Mouse (Mus musculus): ENCODE measurements around the gene Lag3. TPM values are rescaled to one million over a fixed set of nuclear protein-coding genes. Genes with fewer than 3 reads are reported as not detected.

The Lag3 gene
- polyA plus RNA-seq, 1 experiment from 2014 or later, result 2.3 TPM

- no peak for ATAC-seq
- TF ChIP-seq CTCF (IDR thresholded peaks at IDR 0.05) (no peak), EP300 (IDR thresholded peaks at IDR 0.05) (no peak)
- no peaks in the 10 kb centered on the region for H3K36me3 ChIP-seq (ENCODE audit: insufficient read depth, low read length)
- H3K4me1 ChIP-seq (ENCODE audit: insufficient read depth, low read depth, low read length), result no peaks in the 10 kb centered on the region
- H3K4me3 ChIP-seq (ENCODE audit: low read depth, low read length), result no peak overlapping the region
- 89% methylated on average over 3 of the region's 3 CpGs for WGBS
- no peak for DNase-seq (ENCODE audit: low spot score)
- H3K9me3 ChIP-seq (ENCODE audit: low read length), result no peaks in the 10 kb centered on the region
- H3K27ac ChIP-seq (ENCODE audit: low read length), result no peak overlapping the region
- no peak overlapping the region for H3K9ac ChIP-seq (replicated peaks; ENCODE audit: low read depth)
- H3K4me2 ChIP-seq (replicated peaks; ENCODE audit: low read depth, low read length), result no peak overlapping the region
- no peaks in the 10 kb centered on the region for H3K27me3 ChIP-seq (replicated peaks; ENCODE audit: insufficient read depth, low read length)
These were observed 32.0 kb upstream of the Lag3 start for GRCm38 (mm10) chr6:124943526-124943925.

- ATAC-seq (no peak), DNase-seq (ENCODE audit: low spot score) (no peak)
- Histone ChIP-seq H3K9me3 (ENCODE audit: low read length) (no peaks in the 10 kb centered on the region), H3K9ac (replicated peaks; ENCODE audit: low read depth) (no peak overlapping the region), H3K4me2 (replicated peaks; ENCODE audit: low read depth, low read length) (no peak overlapping the region), H3K27ac (ENCODE audit: low read length) (no peak overlapping the region), H3K4me1 (ENCODE audit: insufficient read depth, low read depth, low read length) (no peaks in the 10 kb centered on the region), H3K27me3 (replicated peaks; ENCODE audit: insufficient read depth, low read length) (no peaks in the 10 kb centered on the region), H3K36me3 (ENCODE audit: insufficient read depth, low read length) (0 out of 2 replicates have a peak, but pooled peaks cover under 1% of the 10 kb centered on the region), H3K4me3 (ENCODE audit: low read depth, low read length) (no peak overlapping the region)
- TF ChIP-seq EP300 (IDR thresholded peaks at IDR 0.05) (no peak), CTCF (IDR thresholded peaks at IDR 0.05) (no peak)
- 92% methylated on average over 1 of the region's 1 CpGs for WGBS
These were observed 30.2 kb upstream of the Lag3 start for GRCm38 (mm10) chr6:124941679-124942078.

GRCm38 (mm10) chr6:124938554-124938953, 27.0 kb upstream of the Lag3 start:
- Histone ChIP-seq H3K4me1 (ENCODE audit: insufficient read depth, low read depth, low read length) (no peaks in the 10 kb centered on the region), H3K4me2 (replicated peaks; ENCODE audit: low read depth, low read length) (no peak overlapping the region), H3K9ac (replicated peaks; ENCODE audit: low read depth) (no peak overlapping the region), H3K36me3 (ENCODE audit: insufficient read depth, low read length) (peaks cover 23% of the 10 kb centered on the region; the same call in 1 of the 2 replicates), H3K9me3 (ENCODE audit: low read length) (no peaks in the 10 kb centered on the region), H3K27me3 (replicated peaks; ENCODE audit: insufficient read depth, low read length) (no peaks in the 10 kb centered on the region), H3K4me3 (ENCODE audit: low read depth, low read length) (no peak overlapping the region), H3K27ac (ENCODE audit: low read length) (no peak overlapping the region; the same call in 1 of the 2 replicates)
- no peak for DNase-seq (ENCODE audit: low spot score)
- no peak for ATAC-seq
- TF ChIP-seq EP300 (IDR thresholded peaks at IDR 0.05) (no peak), CTCF (IDR thresholded peaks at IDR 0.05) (no peak)
- WGBS, result 95% methylated on average over 7 of the region's 7 CpGs

- Histone ChIP-seq H3K36me3 (ENCODE audit: insufficient read depth, low read length) (peaks cover 23% of the 10 kb centered on the region; the same call in 1 of the 2 replicates), H3K9me3 (ENCODE audit: low read length) (no peaks in the 10 kb centered on the region)
- WGBS, result 51% methylated on average over 2 of the region's 2 CpGs
These were observed 26.0 kb upstream of the Lag3 start for GRCm38 (mm10) chr6:124937493-124937892.

GRCm38 (mm10) chr6:124936681-124937080, 25.2 kb upstream of the Lag3 start:
- TF ChIP-seq EP300 (IDR thresholded peaks at IDR 0.05), result no peak
- TF ChIP-seq CTCF (IDR thresholded peaks at IDR 0.05), result no peak
- 55% methylated on average over 1 of the region's 1 CpGs for WGBS
- 0 out of 2 replicates have a peak overlapping the region, but pooled peaks have one; percentile 68 for H3K27ac ChIP-seq (ENCODE audit: low read length)
- H3K4me2 ChIP-seq (replicated peaks; ENCODE audit: low read depth, low read length), result no peak overlapping the region
- H3K4me1 ChIP-seq (ENCODE audit: insufficient read depth, low read depth, low read length), result peaks cover 7% of the 10 kb centered on the region
- H3K9me3 ChIP-seq (ENCODE audit: low read length), result no peaks in the 10 kb centered on the region
- H3K27me3 ChIP-seq (replicated peaks; ENCODE audit: insufficient read depth, low read length), result no peaks in the 10 kb centered on the region
- DNase-seq (ENCODE audit: low spot score) (no peak), ATAC-seq (no peak)
- H3K4me3 ChIP-seq (ENCODE audit: low read depth, low read length), result no peak overlapping the region
- peaks cover 23% of the 10 kb centered on the region; the same call in 1 of the 2 replicates for H3K36me3 ChIP-seq (ENCODE audit: insufficient read depth, low read length)
- no peak overlapping the region for H3K9ac ChIP-seq (replicated peaks; ENCODE audit: low read depth)

More at GRCm38 (mm10) chr6:124937493-124937892, 26.0 kb upstream of the Lag3 start:
- H3K9ac ChIP-seq (replicated peaks; ENCODE audit: low read depth), result no peak overlapping the region
- no peak overlapping the region for H3K4me3 ChIP-seq (ENCODE audit: low read depth, low read length)
- peaks cover 2% of the 10 kb centered on the region for H3K4me1 ChIP-seq (ENCODE audit: insufficient read depth, low read depth, low read length)
- DNase-seq (ENCODE audit: low spot score), result peak; percentile 48
- TF ChIP-seq CTCF (IDR thresholded peaks at IDR 0.05) (no peak), EP300 (IDR thresholded peaks at IDR 0.05) (peak; percentile 68)
- H3K4me2 ChIP-seq (replicated peaks; ENCODE audit: low read depth, low read length), result no peak overlapping the region
- H3K27me3 ChIP-seq (replicated peaks; ENCODE audit: insufficient read depth, low read length), result no peaks in the 10 kb centered on the region
- peak overlapping the region; percentile 68 for H3K27ac ChIP-seq (ENCODE audit: low read length)
- peak; percentile 85 for ATAC-seq

DNA sequence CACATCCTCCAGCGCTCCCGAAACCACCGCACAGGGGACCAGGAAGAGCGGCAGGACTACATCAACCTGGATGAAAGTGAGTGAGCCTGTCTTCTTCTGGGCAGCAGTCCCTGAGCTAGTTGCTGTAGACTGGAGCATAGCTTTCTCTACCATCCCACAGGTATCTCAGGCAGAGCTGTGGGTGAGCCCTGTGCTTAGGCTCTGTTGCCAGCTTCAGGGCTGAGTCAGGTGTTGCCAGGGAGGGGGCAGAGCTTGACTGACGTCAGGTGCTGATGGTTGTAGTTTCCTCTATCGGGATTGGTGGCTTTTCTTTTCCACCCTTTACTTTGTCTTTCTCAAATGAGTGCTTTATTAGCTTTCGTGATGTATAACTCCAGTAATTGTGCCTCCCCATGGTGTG, 23.2 kb upstream of the Lag3 start:
- Histone ChIP-seq H3K4me1 (ENCODE audit: insufficient read depth, low read depth, low read length) (peaks cover 12% of the 10 kb centered on the region), H3K4me3 (ENCODE audit: low read depth, low read length) (no peak overlapping the region), H3K36me3 (ENCODE audit: insufficient read depth, low read length) (peaks cover 23% of the 10 kb centered on the region; the same call in 1 of the 2 replicates), H3K4me2 (replicated peaks; ENCODE audit: low read depth, low read length) (no peak overlapping the region), H3K9ac (replicated peaks; ENCODE audit: low read depth) (no peak overlapping the region), H3K9me3 (ENCODE audit: low read length) (no peaks in the 10 kb centered on the region), H3K27ac (ENCODE audit: low read length) (no peak overlapping the region), H3K27me3 (replicated peaks; ENCODE audit: insufficient read depth, low read length) (no peaks in the 10 kb centered on the region)
- 92% methylated on average over 7 of the region's 7 CpGs for WGBS
- DNase-seq (ENCODE audit: low spot score) (no peak), ATAC-seq (no peak)
- TF ChIP-seq CTCF (IDR thresholded peaks at IDR 0.05), result no peak
- TF ChIP-seq EP300 (IDR thresholded peaks at IDR 0.05), result no peak

DNA sequence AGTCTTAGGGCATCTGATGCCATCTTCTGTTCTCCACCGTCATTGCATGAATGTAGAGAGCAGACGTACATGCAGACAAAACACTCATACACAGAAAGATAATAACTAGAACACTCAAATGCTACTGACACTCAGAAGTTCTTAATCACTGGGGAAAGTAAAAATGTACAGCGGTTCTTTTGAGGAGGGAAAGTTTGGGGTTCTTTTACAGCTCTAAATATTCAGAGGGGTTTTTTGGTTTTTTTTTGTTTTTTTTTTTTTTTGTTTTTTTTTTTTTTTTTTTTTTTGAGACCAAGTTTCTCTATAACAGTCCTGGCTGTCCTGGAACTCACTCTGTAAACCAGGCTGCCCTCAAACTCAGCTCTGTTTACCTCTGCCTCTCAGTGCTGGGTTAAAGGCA, 21.6 kb upstream of the Lag3 start:
- H3K4me1 ChIP-seq (ENCODE audit: insufficient read depth, low read depth, low read length), result peaks cover 12% of the 10 kb centered on the region
- H3K36me3 ChIP-seq (ENCODE audit: insufficient read depth, low read length), result peaks cover 23% of the 10 kb centered on the region; the same call in 1 of the 2 replicates
- 78% methylated on average over 3 of the region's 3 CpGs for WGBS
- no peak overlapping the region for H3K4me2 ChIP-seq (replicated peaks; ENCODE audit: low read depth, low read length)
- H3K27me3 ChIP-seq (replicated peaks; ENCODE audit: insufficient read depth, low read length), result no peaks in the 10 kb centered on the region
- H3K27ac ChIP-seq (ENCODE audit: low read length), result no peak overlapping the region
- no peak overlapping the region for H3K4me3 ChIP-seq (ENCODE audit: low read depth, low read length)
- H3K9me3 ChIP-seq (ENCODE audit: low read length), result no peaks in the 10 kb centered on the region
- TF ChIP-seq EP300 (IDR thresholded peaks at IDR 0.05) (no peak), CTCF (IDR thresholded peaks at IDR 0.05) (peak; percentile 25; the same call in 1 of the 2 replicates)
- DNase-seq (ENCODE audit: low spot score), result no peak
- no peak overlapping the region for H3K9ac ChIP-seq (replicated peaks; ENCODE audit: low read depth)
- ATAC-seq, result no peak

Data from lung, postnatal 0 days (tissue).